Mouse (Mus musculus): ENCODE results near the gene Ttll5. TPM values are rescaled to one million over a fixed set of nuclear protein-coding genes. Genes with fewer than 3 reads are reported as not detected.

Ttll5 gene
- polyA plus RNA-seq, 1 experiment from 2014 or later: 13.9 TPM

DNA sequence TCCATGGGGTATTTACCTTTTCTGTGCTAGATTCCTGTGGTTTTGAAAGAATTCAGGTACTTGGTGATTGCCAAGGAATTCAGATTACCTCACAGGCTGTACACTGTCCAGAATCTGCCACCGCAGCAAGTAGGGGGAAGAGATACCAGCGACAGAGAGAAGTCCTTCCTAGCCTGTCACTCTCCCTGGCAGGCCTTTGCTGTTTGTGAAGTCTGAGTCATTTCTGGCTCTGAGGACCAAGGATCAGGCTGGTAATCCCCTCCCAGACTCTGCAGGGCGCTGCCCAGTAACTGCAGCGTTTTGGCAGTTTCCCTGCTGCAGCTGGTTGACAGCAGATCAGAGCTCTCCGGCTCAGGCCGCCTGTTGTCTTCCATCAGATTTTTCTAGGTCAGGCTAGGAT is 45.0 kb downstream of the Ttll5 start:
- WGBS: 19% methylated on average over 6 of the region's 6 CpGs
- peaks cover 22% of the 10 kb centered on the region for H3K4me1 ChIP-seq
- H3K4me2 ChIP-seq: 0 out of 2 replicates have a peak overlapping the region, but pooled peaks have one; percentile 3
- H3K4me3 ChIP-seq: no peak overlapping the region
- no peaks in the 10 kb centered on the region for H3K9me3 ChIP-seq
- no peaks in the 10 kb centered on the region; the same call in 1 of the 2 replicates for H3K36me3 ChIP-seq
- ATAC-seq (ENCODE audit: borderline replicate concordance, extremely low read depth, low FRiP score, low TSS enrichment): peak; percentile 84
- H3K27ac ChIP-seq: peak overlapping the region; percentile 80
- no peaks in the 10 kb centered on the region for H3K27me3 ChIP-seq
- H3K9ac ChIP-seq: no peak overlapping the region

DNA sequence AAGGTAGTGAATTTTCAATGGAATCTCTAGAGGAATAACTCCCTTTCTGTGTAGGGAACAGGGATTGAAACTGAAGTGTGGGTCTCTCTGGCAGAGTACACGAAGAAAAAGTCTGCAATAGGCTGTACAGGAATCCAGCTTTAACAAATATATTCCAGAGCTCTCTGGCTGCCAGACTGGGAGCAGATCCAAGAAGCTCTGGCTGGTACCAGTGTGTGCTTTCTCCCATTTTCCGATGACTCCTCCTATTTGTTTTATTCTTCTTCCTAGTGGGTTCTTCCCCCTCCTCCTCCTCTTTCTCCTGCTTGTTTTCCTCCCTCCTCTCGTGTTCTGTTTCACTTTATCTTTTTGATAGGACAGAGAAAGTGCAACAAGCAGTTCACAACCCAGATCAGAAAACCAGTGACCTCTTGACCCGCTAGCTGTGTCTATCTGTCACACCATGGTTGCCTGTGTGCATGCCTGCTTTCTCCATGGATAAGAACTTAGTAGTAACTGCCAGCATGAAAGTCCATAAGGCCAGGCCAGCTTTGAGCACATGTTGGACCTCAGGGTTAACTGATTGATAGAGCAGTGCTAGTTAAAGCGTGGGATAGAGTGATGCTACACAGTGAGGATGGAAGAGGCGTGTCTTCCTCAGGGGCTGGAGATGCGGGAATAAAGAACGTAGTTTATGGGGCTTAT is 55.3 kb downstream of the Ttll5 start:
- peaks cover 5% of the 10 kb centered on the region; the same call in 1 of the 2 replicates for H3K36me3 ChIP-seq
- H3K27me3 ChIP-seq: no peaks in the 10 kb centered on the region
- peak overlapping the region; percentile 90 for H3K27ac ChIP-seq
- no peak overlapping the region for H3K9ac ChIP-seq
- H3K4me1 ChIP-seq: peaks cover 19% of the 10 kb centered on the region
- H3K4me3 ChIP-seq: no peak overlapping the region
- H3K9me3 ChIP-seq: no peaks in the 10 kb centered on the region
- H3K4me2 ChIP-seq: no peak overlapping the region
- peak; percentile 82; the same call in 1 of the 2 replicates for ATAC-seq (ENCODE audit: borderline replicate concordance, extremely low read depth, low FRiP score, low TSS enrichment)
- 57% methylated on average over 8 of the region's 8 CpGs for WGBS

DNA sequence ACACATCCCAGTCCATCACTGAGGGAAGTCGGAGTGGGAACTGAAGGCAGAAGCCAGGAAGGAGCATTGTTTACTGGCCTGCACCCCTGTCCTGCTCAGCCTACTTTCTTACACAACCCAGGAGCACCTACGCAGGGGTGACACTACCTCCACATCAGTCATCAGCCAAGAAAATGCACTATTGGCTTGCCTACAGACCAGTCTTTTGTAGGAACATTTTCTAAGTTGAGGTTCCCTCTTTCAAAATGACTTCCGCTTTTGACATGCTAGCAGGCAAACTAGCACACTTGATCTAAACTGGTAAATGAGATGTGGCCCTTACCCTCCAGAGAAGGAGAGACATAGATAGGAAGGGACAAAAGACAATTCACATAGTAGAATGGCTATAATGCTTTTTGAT is 60.6 kb downstream of the Ttll5 start:
- WGBS: 96% methylated on average over 3 of the region's 3 CpGs
- H3K27me3 ChIP-seq: no peaks in the 10 kb centered on the region

DNA sequence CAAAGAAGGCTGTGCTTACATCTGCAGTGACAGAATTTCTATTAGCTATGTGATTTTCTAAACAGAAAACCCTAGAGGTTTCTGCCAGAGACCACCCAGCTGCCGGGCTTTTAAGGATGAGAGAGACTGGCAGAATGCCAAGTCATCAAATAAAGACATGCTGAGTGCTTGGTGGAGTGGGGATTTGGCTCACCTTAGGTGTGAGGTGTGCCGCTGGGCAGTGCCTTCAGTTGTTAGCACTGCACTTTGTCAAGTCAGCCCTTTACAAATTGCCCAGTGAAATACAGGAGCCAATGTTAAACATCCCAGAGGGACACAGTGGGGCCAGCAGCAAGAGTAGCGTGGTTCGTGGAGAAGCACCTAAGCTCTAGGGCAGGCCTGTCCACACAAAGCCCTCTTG is 65.6 kb downstream of the Ttll5 start:
- no peaks in the 10 kb centered on the region for H3K27me3 ChIP-seq
- no peak overlapping the region for H3K9ac ChIP-seq
- H3K27ac ChIP-seq: peak overlapping the region; percentile 69
- peak; percentile 81 for ATAC-seq (ENCODE audit: borderline replicate concordance, extremely low read depth, low FRiP score, low TSS enrichment)
- peaks cover 11% of the 10 kb centered on the region; the same call in 1 of the 2 replicates for H3K36me3 ChIP-seq
- WGBS: 38% methylated on average over 4 of the region's 4 CpGs
- H3K4me1 ChIP-seq: peaks cover 20% of the 10 kb centered on the region
- no peak overlapping the region for H3K4me3 ChIP-seq
- H3K4me2 ChIP-seq: no peak overlapping the region
- no peaks in the 10 kb centered on the region for H3K9me3 ChIP-seq

More for the DNA sequence above, 60.6 kb downstream of the Ttll5 start:
- no peak for ATAC-seq (ENCODE audit: borderline replicate concordance, extremely low read depth, low FRiP score, low TSS enrichment)
- Histone ChIP-seq H3K4me3 (no peak overlapping the region), H3K9ac (no peak overlapping the region), H3K27ac (no peak overlapping the region), H3K4me2 (no peak overlapping the region), H3K4me1 (peaks cover 14% of the 10 kb centered on the region), H3K9me3 (no peaks in the 10 kb centered on the region), H3K36me3 (no peaks in the 10 kb centered on the region)

DNA sequence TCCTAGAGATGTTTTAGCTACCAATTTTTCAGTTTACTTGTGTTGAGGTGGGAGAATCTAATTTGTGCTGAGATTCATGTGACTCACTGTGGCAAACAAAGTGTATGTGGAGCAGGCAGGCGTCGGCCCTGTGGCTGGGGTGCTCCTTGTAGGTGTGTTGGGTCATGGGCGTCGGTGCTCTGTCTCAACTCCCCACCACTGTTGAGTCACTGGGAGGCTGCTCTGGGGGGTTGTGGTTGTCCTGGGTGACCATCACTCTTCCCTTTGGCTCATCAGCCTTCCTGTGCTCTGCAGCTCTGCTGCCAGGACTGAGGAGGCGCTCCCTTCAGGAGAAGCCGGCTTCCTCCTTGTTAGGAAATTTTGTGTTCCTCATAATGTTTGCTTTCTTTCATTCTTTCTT is 79.5 kb downstream of the Ttll5 start:
- no peak overlapping the region for H3K4me2 ChIP-seq
- H3K4me3 ChIP-seq: no peak overlapping the region
- WGBS: 79% methylated on average over 6 of the region's 6 CpGs
- H3K27ac ChIP-seq: no peak overlapping the region
- ATAC-seq (ENCODE audit: borderline replicate concordance, extremely low read depth, low FRiP score, low TSS enrichment): no peak
- no peaks in the 10 kb centered on the region for H3K27me3 ChIP-seq
- H3K9ac ChIP-seq: no peak overlapping the region
- no peaks in the 10 kb centered on the region for H3K9me3 ChIP-seq
- H3K36me3 ChIP-seq: 0 out of 2 replicates have a peak, but pooled peaks cover 9% of the 10 kb centered on the region
- no peaks in the 10 kb centered on the region for H3K4me1 ChIP-seq

DNA sequence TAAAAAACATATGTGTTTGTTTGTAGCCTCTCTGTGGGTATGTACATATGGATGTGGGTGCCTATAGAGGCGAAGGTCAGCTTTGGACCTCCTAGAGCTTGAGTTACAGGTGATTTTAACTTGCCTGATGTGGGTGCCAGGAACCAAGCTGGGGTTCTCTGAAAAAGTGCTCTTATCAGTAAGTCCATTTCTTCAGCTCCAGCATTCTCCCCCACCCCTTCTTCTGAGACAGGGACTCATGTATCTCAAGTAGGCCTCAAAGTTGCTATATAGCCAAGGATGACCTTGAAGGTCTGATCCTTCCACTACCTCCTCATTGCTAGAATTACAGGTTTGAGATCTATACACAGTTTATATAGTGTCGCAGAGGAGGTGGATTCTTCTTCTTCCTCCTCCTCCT is 81.2 kb downstream of the Ttll5 start:
- Histone ChIP-seq H3K36me3 (0 out of 2 replicates have a peak, but pooled peaks cover 3% of the 10 kb centered on the region), H3K4me3 (no peak overlapping the region), H3K9ac (no peak overlapping the region), H3K27ac (no peak overlapping the region), H3K4me1 (no peaks in the 10 kb centered on the region), H3K4me2 (no peak overlapping the region), H3K9me3 (no peaks in the 10 kb centered on the region), H3K27me3 (no peaks in the 10 kb centered on the region)
- no peak for ATAC-seq (ENCODE audit: borderline replicate concordance, extremely low read depth, low FRiP score, low TSS enrichment)
- WGBS: 94% methylated on average over 2 of the region's 2 CpGs

DNA sequence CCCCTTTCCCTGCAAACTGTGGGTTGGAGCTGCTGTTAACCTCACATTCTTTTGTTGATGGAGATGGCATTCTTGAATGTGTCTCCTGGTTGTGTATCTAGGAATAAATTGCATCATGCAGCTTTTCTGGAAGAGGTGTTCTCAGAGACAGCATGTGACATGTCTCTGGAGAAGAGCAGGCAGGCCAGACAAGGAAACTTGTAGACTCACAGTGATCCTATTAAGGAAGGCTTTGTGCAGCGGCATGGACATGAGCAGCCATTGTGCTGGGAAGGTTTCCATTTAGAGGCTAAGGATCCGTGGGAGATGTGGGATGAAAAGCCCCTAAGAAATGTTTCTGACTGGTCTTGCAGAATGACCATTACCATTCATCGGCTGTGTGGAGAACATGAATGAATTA is 83.4 kb downstream of the Ttll5 start:
- H3K9me3 ChIP-seq: no peaks in the 10 kb centered on the region
- H3K4me1 ChIP-seq: no peaks in the 10 kb centered on the region
- WGBS: 83% methylated on average over 3 of the region's 3 CpGs
- no peak overlapping the region for H3K27ac ChIP-seq
- no peak for ATAC-seq (ENCODE audit: borderline replicate concordance, extremely low read depth, low FRiP score, low TSS enrichment)
- no peaks in the 10 kb centered on the region for H3K36me3 ChIP-seq
- no peaks in the 10 kb centered on the region for H3K27me3 ChIP-seq
- H3K9ac ChIP-seq: no peak overlapping the region
- H3K4me3 ChIP-seq: no peak overlapping the region
- no peak overlapping the region for H3K4me2 ChIP-seq

DNA sequence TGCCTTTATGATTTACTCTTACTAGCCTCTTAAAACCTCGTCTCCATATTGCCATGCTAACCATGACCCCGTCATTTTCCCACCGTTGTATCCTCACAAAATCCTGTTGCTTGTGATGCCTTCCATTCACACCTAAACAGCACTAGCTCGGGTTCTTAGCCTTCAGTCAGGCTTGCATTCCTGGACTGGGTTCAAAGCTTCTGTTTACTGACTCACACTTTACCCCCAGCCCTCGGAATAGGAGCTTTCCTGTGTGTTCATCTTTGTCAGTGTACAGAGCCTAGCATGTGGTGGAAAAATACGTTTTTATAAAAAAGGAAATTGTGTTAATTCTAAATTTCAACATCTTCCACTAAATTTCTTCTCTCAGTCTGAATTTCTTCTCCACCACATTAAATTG is 86.4 kb downstream of the Ttll5 start:
- WGBS: 71% methylated on average over 6 of the region's 6 CpGs
- no peak for ATAC-seq (ENCODE audit: borderline replicate concordance, extremely low read depth, low FRiP score, low TSS enrichment)
- Histone ChIP-seq H3K27me3 (no peaks in the 10 kb centered on the region), H3K4me3 (no peak overlapping the region), H3K36me3 (no peaks in the 10 kb centered on the region), H3K9ac (no peak overlapping the region), H3K4me1 (no peaks in the 10 kb centered on the region), H3K4me2 (no peak overlapping the region), H3K27ac (no peak overlapping the region), H3K9me3 (no peaks in the 10 kb centered on the region)

DNA sequence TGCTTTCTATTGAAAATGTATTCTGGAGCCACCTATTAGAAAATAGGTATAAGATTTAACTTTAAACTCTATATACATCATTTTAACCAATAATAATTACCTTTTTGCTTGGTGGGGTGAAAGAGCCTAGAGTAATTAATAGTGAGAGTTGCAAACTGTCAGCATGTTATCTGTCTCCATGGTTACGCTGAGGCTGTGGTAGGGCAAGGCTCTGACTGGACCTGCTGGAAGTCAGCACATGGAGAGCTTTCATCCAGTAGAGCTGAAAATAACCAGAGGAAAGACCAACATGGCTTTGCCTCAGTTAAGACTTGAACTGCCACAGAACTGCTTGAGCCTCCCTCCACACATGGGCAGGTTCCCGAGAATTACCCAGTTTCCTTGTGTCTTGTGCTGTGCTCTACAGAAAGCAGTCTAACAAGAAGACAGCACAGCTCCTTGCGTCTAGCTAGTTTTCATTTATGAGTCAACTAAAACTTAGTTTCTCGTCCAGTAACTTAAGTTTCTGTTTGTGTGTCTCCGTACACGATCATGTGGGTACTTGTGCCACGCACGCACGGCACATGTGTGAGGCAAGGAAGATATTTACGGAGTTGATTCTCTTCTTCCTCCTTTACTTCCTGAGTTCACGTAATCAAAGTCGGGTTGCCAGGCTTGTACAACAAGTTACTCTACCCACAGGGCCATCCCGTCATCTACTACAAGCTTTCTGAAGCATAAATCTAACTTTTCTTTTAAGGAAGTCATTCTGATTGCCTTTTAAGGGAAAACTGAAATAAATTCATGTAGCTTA is 88.4 kb downstream of the Ttll5 start:
- H3K9ac ChIP-seq: no peak overlapping the region

DNA sequence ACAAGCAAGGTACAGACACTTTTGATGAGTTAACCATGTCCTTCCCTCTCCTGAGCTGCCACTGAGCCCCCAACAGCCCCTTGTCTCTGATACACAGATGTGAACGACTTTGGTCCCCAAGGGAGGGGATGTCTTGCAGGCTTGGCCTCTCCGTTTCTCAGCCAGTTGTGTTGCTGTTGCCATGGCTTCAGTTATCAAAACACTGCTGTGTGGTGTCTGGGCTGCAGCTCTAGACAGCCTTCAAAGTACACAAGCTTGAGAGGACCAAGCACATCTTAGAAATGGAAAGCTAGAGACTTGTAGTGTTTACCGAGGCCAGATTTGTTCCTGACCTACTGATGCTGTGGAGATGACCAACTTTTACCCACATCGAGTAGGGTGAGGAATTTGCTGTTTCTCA is 102.4 kb downstream of the Ttll5 start:
- 36% methylated on average over 4 of the region's 4 CpGs for WGBS
- H3K4me2 ChIP-seq: no peak overlapping the region
- no peak overlapping the region for H3K9ac ChIP-seq
- 0 out of 2 replicates have a peak, but pooled peaks cover 5% of the 10 kb centered on the region for H3K36me3 ChIP-seq
- no peaks in the 10 kb centered on the region for H3K27me3 ChIP-seq
- H3K4me3 ChIP-seq: no peak overlapping the region
- H3K27ac ChIP-seq: no peak overlapping the region
- ATAC-seq (ENCODE audit: borderline replicate concordance, extremely low read depth, low FRiP score, low TSS enrichment): no peak
- H3K9me3 ChIP-seq: no peaks in the 10 kb centered on the region
- no peaks in the 10 kb centered on the region for H3K4me1 ChIP-seq

More for the DNA sequence above, 88.4 kb downstream of the Ttll5 start:
- H3K4me3 ChIP-seq: no peak overlapping the region
- H3K27ac ChIP-seq: no peak overlapping the region
- H3K4me1 ChIP-seq: no peaks in the 10 kb centered on the region
- ATAC-seq (ENCODE audit: borderline replicate concordance, extremely low read depth, low FRiP score, low TSS enrichment): no peak
- WGBS: 80% methylated on average over 13 of the region's 13 CpGs
- no peaks in the 10 kb centered on the region for H3K36me3 ChIP-seq
- no peaks in the 10 kb centered on the region for H3K27me3 ChIP-seq
- no peaks in the 10 kb centered on the region for H3K9me3 ChIP-seq
- no peak overlapping the region for H3K4me2 ChIP-seq

DNA sequence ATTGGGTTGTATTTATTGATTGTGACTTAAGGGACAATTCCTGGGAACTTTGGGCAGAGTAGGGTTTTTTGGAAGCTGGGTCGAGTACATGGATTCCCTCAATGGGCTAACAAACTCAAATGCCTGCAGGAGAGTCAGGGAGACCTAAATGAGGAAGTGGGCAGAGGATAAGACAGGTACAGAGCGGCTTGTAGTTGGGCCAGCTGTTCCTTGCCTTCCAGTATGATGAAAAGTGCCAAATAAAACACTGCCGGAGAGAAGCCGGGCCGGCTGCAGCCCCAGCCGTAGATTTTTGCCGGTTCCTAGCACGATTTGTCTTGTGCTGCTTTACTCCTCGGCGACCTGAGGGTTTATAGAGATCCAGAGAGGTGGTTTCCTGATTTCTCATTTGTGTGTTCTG is 104.1 kb downstream of the Ttll5 start:
- Histone ChIP-seq H3K4me3 (no peak overlapping the region), H3K27ac (no peak overlapping the region), H3K27me3 (no peaks in the 10 kb centered on the region), H3K4me1 (no peaks in the 10 kb centered on the region), H3K9me3 (no peaks in the 10 kb centered on the region), H3K4me2 (no peak overlapping the region), H3K36me3 (peaks cover 17% of the 10 kb centered on the region), H3K9ac (no peak overlapping the region)
- WGBS: 81% methylated on average over 10 of the region's 10 CpGs
- ATAC-seq (ENCODE audit: borderline replicate concordance, extremely low read depth, low FRiP score, low TSS enrichment): no peak

DNA sequence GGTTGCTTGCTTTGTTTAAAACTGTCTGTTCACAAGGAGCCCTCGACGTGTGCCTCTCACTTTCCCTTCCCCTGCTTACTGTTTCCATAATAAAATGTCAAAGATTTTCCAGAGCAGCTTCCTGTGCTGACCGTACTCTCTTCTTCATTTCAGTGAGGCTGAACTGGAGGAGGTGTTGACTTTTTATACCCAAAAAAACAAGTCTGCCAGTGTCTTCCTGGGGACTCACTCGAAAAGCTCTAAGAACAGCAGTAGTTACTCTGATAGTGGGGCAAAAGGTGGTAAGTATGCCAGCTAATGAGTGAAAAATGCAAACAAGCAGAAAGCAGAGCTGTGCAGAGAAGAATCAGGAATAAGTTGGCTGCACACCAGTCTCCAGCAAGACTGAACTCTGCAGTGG is 105.3 kb downstream of the Ttll5 start:
- no peaks in the 10 kb centered on the region for H3K27me3 ChIP-seq
- 35% methylated on average over 4 of the region's 4 CpGs for WGBS
- peaks cover 22% of the 10 kb centered on the region for H3K36me3 ChIP-seq
- no peak overlapping the region for H3K4me3 ChIP-seq
- no peaks in the 10 kb centered on the region for H3K4me1 ChIP-seq
- no peak for ATAC-seq (ENCODE audit: borderline replicate concordance, extremely low read depth, low FRiP score, low TSS enrichment)
- no peak overlapping the region for H3K4me2 ChIP-seq
- no peaks in the 10 kb centered on the region for H3K9me3 ChIP-seq
- no peak overlapping the region for H3K9ac ChIP-seq
- H3K27ac ChIP-seq: no peak overlapping the region
